Mouse (Mus musculus) lung, adult 10 weeks (tissue): ENCODE measurements around the gene Slc37a4. TPM values are rescaled to one million over a fixed set of nuclear protein-coding genes. Genes with fewer than 3 reads are reported as not detected.

Experiments used
- polyA plus RNA-seq: library from polyadenylated mRNA; stranded (reverse); fragments of 350-450 nt; fragmentation: Illumina TruSeq; extraction: RNeasy Lipid Tissue Mini Kit (QIAGEN cat#74804); gene quantifications from one replicate; pipeline ENCODE4 v1.2.3, GENCODE M21; 2014; ENCODE audit warnings: low read depth, low replicate concordance; ENCODE audit not compliant: insufficient read depth

The Slc37a4 gene
- 16.7 TPM for polyA plus RNA-seq

DNA sequence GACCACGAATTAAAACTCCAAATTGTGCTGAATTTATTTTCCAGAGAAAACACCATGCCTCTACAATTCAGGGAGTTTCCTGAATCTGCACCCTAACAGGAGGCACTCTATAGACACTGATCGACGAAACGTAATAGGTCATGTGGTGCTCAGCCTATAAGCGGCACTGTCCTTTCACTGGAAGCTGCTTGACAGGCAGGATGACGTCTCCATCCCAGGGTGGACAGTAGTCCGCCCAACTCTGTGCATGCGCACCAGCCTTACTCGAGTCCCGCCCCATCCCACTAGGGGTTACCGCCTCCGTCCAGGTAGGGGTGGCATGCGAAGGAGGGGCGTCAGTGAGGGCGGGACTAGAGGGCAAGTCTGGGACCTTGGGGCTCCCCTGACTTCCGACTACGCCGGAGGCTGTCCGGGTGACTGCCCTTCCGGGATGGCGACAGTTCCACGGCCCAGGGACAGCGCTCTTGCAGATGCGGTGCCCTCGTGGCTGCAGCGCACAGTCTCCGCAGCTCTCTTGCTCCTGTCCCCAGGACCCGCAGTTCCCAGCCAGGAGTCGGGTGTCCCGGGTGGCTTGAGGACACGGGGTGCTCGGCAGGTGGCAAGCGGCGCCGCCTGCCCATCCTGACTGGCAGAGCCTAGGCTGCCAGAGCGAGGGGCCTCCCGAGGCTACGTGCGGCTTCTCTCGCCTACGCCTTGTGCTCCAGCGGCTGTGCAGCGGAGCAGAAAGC is at the start of gene Slc37a4:
Gene Slc37a4 (plus strand): TSS at position 169 of the 728 bp plus-strand sequence.

DNA sequence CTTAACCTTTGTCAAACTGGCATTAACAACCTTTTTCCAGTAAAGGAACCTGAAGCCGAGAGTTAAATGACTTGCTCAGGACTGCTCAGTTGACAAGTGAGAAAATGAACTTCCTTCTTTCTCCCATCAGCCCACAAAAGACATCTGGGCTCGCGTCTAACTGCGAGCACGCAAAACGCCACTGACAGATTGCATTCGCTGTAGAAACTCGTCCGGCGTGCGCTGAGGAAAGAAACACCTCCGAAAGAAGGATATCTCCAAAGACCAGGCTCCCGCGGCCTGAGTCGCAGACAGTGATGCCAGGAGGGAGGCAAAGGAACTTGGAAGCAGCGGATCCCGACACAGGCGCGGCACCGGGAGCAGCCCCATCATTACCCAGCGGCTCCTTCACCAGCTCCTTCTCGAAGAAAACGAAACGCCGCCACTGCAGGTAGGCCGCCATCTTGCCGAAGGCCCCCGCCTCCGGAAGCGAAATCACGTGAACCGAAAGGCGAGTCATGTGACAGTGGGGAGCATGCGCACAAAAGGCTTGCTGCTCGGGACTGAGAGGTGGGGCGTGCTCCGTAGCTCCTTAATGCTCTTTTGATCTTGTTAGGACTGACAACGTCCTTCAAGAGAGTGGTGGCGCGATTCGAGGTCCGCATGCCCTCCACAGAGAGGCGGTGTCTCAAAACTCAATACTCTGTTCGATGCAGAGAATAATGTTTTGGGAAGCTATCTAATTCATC is 35.3 kb upstream of the Slc37a4 start, which contains the start of gene Vps11:
Gene Vps11 (minus strand): TSS at position 481 of the 728 bp plus-strand sequence.

DNA sequence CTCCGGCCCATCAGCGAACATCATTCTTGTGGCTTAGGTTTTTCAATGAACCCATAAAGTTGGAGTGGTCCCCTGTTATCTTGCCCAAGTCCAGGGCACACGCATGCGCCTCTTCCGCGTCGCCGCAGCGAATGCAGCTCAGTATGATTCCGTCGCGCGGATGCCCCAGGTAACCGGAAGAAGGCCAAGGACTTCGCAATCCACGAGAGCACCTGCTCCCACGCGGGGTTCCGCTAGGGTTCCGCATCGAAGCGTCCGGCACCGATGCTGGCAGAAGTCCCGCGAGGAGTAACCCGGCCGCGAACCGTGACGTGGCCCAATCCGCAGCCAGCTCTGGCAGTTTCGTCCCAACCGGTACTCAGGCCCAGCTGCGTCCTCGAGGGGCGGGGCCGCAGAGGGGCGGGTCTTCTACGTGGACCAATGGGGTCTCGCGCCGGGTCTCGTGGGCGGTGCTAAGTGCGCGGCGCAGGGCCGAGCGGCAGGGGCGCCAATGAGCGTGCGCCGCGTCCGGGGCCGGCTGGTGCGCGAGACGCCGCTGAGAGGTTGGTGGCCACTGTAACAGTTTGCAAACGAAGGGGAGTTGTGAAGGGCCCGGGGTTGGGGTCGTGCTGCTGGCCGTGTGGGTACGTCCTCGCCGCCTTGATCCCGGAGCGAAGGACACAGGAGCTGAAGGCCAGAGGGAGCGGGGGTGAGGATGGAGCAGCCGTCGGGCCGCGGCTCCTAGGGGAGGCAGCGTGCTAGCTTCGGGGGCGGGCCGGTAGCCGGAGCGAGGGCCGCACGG is 17.4 kb upstream of the Slc37a4 start, which contains the start of gene Hyou1:
Gene Hyou1 (plus strand): TSS at position 437 of the 781 bp plus-strand sequence.

DNA sequence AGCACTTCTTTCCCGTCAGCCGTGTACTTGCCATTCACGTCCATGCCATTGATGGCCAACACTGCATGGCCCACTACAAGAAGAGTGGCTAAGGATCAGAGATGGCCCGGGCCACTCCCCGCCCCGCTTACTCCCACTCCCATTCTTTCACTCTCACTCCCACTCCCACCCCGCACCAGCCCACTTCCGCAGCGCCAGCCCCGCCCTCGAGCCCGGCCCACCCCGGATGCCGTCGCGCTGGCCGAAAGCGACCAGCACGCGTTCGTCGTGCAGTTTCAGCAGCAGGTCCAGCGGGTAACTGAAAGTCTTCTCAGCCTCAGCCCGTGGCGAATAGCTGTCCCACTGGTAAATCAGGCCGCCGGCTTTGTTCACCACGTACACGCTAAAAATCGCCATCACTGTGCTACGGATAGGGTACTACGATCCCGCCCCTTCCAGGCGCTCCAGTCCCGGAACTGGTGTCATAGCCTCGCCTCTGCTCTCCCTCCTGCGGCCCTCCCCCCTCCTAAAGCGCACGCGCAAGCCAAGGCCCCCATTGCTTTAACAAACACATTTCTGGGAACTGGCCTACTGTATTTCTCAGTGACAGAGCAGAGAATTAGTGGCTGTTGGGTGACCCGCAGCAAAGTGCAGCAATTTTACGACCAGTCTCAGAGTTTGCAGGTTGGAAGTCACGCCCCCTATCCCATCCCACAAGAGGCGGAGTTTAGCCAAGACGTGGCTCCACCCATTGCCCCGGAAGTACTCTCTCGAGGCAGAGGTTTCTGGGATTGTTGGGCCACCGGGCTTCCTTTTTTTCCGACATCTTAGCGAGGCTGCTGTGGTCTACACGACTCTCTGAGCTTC is 10.5 kb downstream of the Slc37a4 start, which contains the start of the genes Rps25 and Trappc4:
Gene Rps25 (plus strand): TSS at position 234 of the 846 bp plus-strand sequence.
Gene Trappc4 (minus strand): TSS at position 695 of the 846 bp plus-strand sequence.

DNA sequence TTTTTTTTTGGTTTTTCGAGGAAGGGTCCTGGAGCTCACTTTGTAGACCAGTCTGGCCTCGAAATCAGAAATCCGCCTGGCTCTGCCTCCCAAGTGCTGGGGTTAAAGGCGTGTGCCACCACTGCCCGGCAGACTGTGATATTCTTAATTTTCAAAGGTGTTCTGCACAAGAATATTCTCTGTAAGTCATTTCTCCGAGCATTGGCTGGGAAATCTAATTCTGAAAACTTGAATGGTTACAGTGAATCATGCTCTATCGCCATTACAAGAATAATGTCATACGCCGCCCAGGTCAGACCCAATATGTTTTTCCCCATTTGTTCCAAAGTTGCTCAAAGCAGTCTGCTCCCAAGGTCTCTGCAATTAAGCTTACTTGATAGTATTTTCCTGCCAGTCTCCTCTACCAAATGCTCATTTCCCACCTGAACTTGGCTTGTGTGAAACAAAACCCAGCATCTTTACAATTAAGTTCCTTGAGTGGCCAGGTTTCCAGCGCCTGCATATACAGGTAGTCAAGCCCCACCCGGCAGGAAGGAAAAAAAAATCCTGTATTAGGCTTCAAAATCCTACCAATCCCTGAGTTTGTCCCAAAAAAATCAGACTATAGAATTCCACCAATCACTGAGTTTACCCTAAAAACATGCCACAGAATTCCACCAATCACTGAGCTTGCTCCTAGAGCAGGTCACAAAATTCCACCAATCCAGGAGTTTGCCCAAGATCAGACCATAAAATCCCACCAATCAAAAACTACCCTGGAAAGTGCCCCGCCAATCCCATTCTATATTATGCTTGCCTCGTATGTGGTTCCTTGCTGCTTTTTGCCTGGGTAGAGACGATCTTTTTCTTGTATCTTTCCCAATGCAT is 22.1 kb downstream of the Slc37a4 start, which contains the start of gene Ccdc84:
Gene Ccdc84 (minus strand): TSS at position 51 of the 867 bp plus-strand sequence.

DNA sequence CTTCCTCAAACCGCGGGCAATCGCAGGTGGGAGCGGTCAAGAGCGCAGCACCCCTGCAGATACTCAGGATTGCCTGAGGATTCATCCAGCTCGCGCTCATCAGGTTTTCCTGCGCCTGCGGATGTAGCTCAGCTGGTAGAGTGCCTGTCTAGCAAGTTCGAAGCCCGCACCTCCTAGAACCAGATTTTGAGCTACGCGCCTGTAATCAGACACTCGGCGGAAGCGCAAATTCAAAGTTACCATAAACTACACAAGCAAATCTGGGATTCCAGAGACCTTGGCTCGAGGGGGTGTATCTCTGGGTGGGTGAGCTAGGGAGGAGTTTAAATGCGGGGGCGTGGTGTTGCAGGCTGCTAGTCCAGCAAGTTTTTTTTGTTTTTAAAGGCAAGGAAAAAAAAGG is 44.3 kb downstream of the Slc37a4 start, which contains the start of gene Foxr1:
Gene Foxr1 (minus strand): TSS at position 176 of the 400 bp plus-strand sequence.

Other genes with a start within 250 kb of the Slc37a4 start
- 8.7 TPM for gene Cbl, start 162.8 kb upstream of the Slc37a4 start, polyA plus RNA-seq
- 174 TPM for gene Ccdc153, start 156.2 kb upstream of the Slc37a4 start, polyA plus RNA-seq
- not detected for gene Pdzd3, start 145.4 kb upstream of the Slc37a4 start, polyA plus RNA-seq
- gene Nlrx1, start 128.3 kb upstream of the Slc37a4 start, polyA plus RNA-seq = 4.5 TPM
- gene Abcg4, start 108.2 kb upstream of the Slc37a4 start, polyA plus RNA-seq = 0.10 TPM
- 7.0 TPM for gene Hinfp, start 91.2 kb upstream of the Slc37a4 start, polyA plus RNA-seq
- gene C2cd2l, start 76.6 kb upstream of the Slc37a4 start, polyA plus RNA-seq = 13.7 TPM
- 18.8 TPM for gene Dpagt1, start 70.8 kb upstream of the Slc37a4 start, polyA plus RNA-seq
- 15.0 TPM for gene H2afx, start 62.2 kb upstream of the Slc37a4 start, polyA plus RNA-seq
- gene Hmbs, start 52.6 kb upstream of the Slc37a4 start, polyA plus RNA-seq = 24.9 TPM
- 18.7 TPM for gene Vps11, start 35.2 kb upstream of the Slc37a4 start, polyA plus RNA-seq
- 33.2 TPM for gene Hyou1, start 17.4 kb upstream of the Slc37a4 start, polyA plus RNA-seq
- gene Rps25, start 10.3 kb downstream of the Slc37a4 start, polyA plus RNA-seq = 2,045 TPM
- gene Trappc4, start 10.7 kb downstream of the Slc37a4 start, polyA plus RNA-seq = 98.9 TPM
- gene Ccdc84, start 21.7 kb downstream of the Slc37a4 start, polyA plus RNA-seq = 14.6 TPM
- not detected for gene Foxr1, start 44.3 kb downstream of the Slc37a4 start, polyA plus RNA-seq
- 1.8 TPM for gene Upk2, start 58.1 kb downstream of the Slc37a4 start, polyA plus RNA-seq
- 12.2 TPM for gene Bcl9l, start 86.0 kb downstream of the Slc37a4 start, polyA plus RNA-seq
- gene Cxcr5, start 165.0 kb downstream of the Slc37a4 start, polyA plus RNA-seq = 7.2 TPM
- gene Ddx6, start 208.0 kb downstream of the Slc37a4 start, polyA plus RNA-seq = 38.7 TPM